Mouse (Mus musculus): ENCODE results near the gene Ralgapa2. TPM values are rescaled to one million over a fixed set of nuclear protein-coding genes. Genes with fewer than 3 reads are reported as not detected.

Ralgapa2 gene
- polyA plus RNA-seq, 1 experiment = 9.6 TPM

GRCm38 (mm10) chr2:146512581-146512920 lies 407 bp upstream of the Ralgapa2 start:
- TF ChIP-seq POLR2A (IDR thresholded peaks at IDR 0.05; ENCODE audit: borderline replicate concordance, insufficient read depth, low read length) (no peak), CTCF (IDR thresholded peaks at IDR 0.05; ENCODE audit: borderline replicate concordance, insufficient read depth, low read depth, low read length) (no peak)
- no peak overlapping the region for H3K27ac ChIP-seq (ENCODE audit: insufficient read depth, low read length)
- DNase-seq = peak in 1 of 2 experiments; percentile 38
- H3K27me3 ChIP-seq (ENCODE audit: control insufficient read depth, insufficient read depth, low read length) = no peaks in the 10 kb centered on the region
- no peak overlapping the region for H3K4me3 ChIP-seq (replicated peaks; ENCODE audit: insufficient read depth, low read depth, low read length)
- H3K4me1 ChIP-seq (ENCODE audit: control insufficient read depth, insufficient read depth, low read length) = no peaks in the 10 kb centered on the region; the same call in 1 of the 2 replicates
- 50% methylated on average over 2 of the region's 2 CpGs for WGBS

GRCm38 (mm10) chr2:146511401-146511865 lies 711 bp downstream of the Ralgapa2 start:
- WGBS = 2% methylated on average over 22 of the region's 22 CpGs
- no peak for DNase-seq

GRCm38 (mm10) chr2:146510780-146511179 lies 1.4 kb downstream of the Ralgapa2 start:
- Histone ChIP-seq H3K27ac (ENCODE audit: insufficient read depth, low read length) (no peak overlapping the region), H3K4me1 (ENCODE audit: control insufficient read depth, insufficient read depth, low read length) (no peaks in the 10 kb centered on the region; the same call in 1 of the 2 replicates), H3K4me3 (replicated peaks; ENCODE audit: insufficient read depth, low read depth, low read length) (peak overlapping the region; percentile 80), H3K27me3 (ENCODE audit: control insufficient read depth, insufficient read depth, low read length) (no peaks in the 10 kb centered on the region)
- 12% methylated on average over 1 of the region's 1 CpGs for WGBS
- TF ChIP-seq POLR2A (IDR thresholded peaks at IDR 0.05; ENCODE audit: borderline replicate concordance, insufficient read depth, low read length) = no peak
- TF ChIP-seq CTCF (IDR thresholded peaks at IDR 0.05; ENCODE audit: borderline replicate concordance, insufficient read depth, low read depth, low read length) = no peak
- DNase-seq = peak; percentile 9 to 16

More at GRCm38 (mm10) chr2:146511401-146511865, 711 bp downstream of the Ralgapa2 start:
- Histone ChIP-seq H3K4me1 (ENCODE audit: control insufficient read depth, insufficient read depth, low read length) (no peaks in the 10 kb centered on the region; the same call in 1 of the 2 replicates), H3K27me3 (ENCODE audit: control insufficient read depth, insufficient read depth, low read length) (no peaks in the 10 kb centered on the region), H3K4me3 (replicated peaks; ENCODE audit: insufficient read depth, low read depth, low read length) (peak overlapping the region; percentile 80), H3K27ac (ENCODE audit: insufficient read depth, low read length) (peak overlapping the region; percentile 32; the same call in 1 of the 2 replicates)
- TF ChIP-seq POLR2A (IDR thresholded peaks at IDR 0.05; ENCODE audit: borderline replicate concordance, insufficient read depth, low read length) (no peak), CTCF (IDR thresholded peaks at IDR 0.05; ENCODE audit: borderline replicate concordance, insufficient read depth, low read depth, low read length) (no peak)

DNA sequence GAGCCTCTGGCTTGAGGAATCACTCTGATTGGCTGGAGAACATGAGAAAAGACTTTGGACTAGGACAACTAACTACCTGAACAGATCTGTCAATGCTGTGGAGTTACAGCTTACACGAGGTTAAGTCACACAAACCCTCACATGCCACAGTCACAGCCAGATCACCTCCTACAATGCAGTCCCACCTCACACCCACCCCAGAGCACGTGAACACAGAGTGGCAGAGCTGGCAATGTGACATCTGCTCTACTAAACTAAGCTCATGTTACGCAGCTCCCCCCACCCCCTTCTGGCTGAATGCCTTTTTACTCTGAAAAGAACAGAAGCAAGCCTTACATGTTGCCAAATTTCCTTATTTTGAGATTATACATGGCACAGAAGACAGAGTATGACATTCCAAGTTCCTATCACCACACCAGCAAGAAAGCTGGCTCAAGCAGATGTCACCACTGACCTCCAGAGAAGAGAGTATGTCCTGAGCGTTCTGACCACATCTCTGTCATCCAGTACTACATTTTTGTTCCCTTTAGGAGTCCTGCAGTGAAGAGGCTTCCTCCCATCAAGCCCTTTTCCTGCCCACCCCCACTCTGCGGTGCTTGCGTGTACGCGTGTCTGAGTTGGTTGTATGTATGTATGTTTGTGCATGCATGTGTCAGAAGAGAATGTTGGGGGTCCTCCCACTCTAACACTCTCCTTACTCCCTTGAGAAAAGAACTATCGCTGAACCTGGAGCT lies 9.4 kb downstream of the Ralgapa2 start:
- H3K4me3 ChIP-seq (replicated peaks; ENCODE audit: insufficient read depth, low read depth, low read length) = no peak overlapping the region
- DNase-seq = no peak
- H3K27ac ChIP-seq (ENCODE audit: insufficient read depth, low read length) = no peak overlapping the region
- TF ChIP-seq CTCF (IDR thresholded peaks at IDR 0.05; ENCODE audit: borderline replicate concordance, insufficient read depth, low read depth, low read length) (no peak), POLR2A (IDR thresholded peaks at IDR 0.05; ENCODE audit: borderline replicate concordance, insufficient read depth, low read length) (no peak)
- no peaks in the 10 kb centered on the region for H3K27me3 ChIP-seq (ENCODE audit: control insufficient read depth, insufficient read depth, low read length)
- WGBS = 20% methylated on average over 9 of the region's 9 CpGs
- peaks cover 13% of the 10 kb centered on the region for H3K4me1 ChIP-seq (ENCODE audit: control insufficient read depth, insufficient read depth, low read length)

DNA sequence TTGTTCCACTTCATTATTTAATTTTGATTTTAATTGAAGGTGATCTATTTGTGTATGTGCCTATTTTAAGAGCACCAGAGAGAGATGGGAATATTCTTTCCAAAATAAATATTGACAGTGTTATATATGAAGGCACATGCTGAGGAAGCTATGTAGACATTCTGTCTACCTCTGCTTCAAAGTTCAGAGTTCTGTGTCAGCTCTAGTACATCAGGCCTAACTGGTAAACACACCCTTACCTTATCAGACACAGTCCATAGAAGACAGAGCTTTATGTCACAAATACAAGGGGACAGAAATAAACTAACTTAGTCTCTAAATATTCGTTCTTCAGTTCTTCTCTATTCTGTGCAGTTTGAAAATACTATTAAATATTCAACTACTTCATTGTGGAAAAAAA lies 12.1 kb downstream of the Ralgapa2 start:
- Histone ChIP-seq H3K27me3 (ENCODE audit: control insufficient read depth, insufficient read depth, low read length) (no peaks in the 10 kb centered on the region), H3K4me1 (ENCODE audit: control insufficient read depth, insufficient read depth, low read length) (peaks cover 13% of the 10 kb centered on the region), H3K4me3 (replicated peaks; ENCODE audit: insufficient read depth, low read depth, low read length) (no peak overlapping the region), H3K27ac (ENCODE audit: insufficient read depth, low read length) (no peak overlapping the region)
- 96% methylated on average over 1 of the region's 1 CpGs for WGBS
- TF ChIP-seq POLR2A (IDR thresholded peaks at IDR 0.05; ENCODE audit: borderline replicate concordance, insufficient read depth, low read length) (no peak), CTCF (IDR thresholded peaks at IDR 0.05; ENCODE audit: borderline replicate concordance, insufficient read depth, low read depth, low read length) (no peak)
- no peak for DNase-seq

- DNase-seq = no peak
- no peak overlapping the region for H3K27ac ChIP-seq (ENCODE audit: insufficient read depth, low read length)
- no peak overlapping the region for H3K4me3 ChIP-seq (replicated peaks; ENCODE audit: insufficient read depth, low read depth, low read length)
- H3K27me3 ChIP-seq (ENCODE audit: control insufficient read depth, insufficient read depth, low read length) = no peaks in the 10 kb centered on the region
- peaks cover 13% of the 10 kb centered on the region for H3K4me1 ChIP-seq (ENCODE audit: control insufficient read depth, insufficient read depth, low read length)
- no peak for TF ChIP-seq CTCF (IDR thresholded peaks at IDR 0.05; ENCODE audit: borderline replicate concordance, insufficient read depth, low read depth, low read length)
- TF ChIP-seq POLR2A (IDR thresholded peaks at IDR 0.05; ENCODE audit: borderline replicate concordance, insufficient read depth, low read length) = no peak
- 93% methylated on average over 1 of the region's 1 CpGs for WGBS
Observed at GRCm38 (mm10) chr2:146499111-146499510, 13.0 kb downstream of the Ralgapa2 start.

DNA sequence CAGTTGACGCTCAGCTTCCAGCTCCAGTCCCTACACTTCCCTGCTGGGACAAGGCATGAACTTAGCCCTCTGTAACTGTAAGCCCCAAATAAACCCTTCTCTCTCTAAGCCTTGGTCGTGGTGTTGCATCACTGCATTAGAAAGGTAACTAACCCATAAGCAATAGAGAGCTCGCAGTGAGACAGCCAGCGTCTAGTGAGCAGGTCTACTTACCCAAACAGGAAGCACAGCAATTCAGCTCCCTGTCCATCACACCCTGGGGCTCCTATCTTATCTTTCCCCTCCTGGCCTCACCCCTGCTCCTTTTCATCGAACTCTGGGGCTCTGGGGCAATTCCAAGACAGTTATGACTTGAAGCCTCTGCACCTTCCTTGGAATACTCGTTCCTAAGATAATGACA lies 13.8 kb downstream of the Ralgapa2 start:
- WGBS = 83% methylated on average over 6 of the region's 6 CpGs
- Histone ChIP-seq H3K27me3 (ENCODE audit: control insufficient read depth, insufficient read depth, low read length) (no peaks in the 10 kb centered on the region), H3K4me3 (replicated peaks; ENCODE audit: insufficient read depth, low read depth, low read length) (no peak overlapping the region), H3K27ac (ENCODE audit: insufficient read depth, low read length) (no peak overlapping the region), H3K4me1 (ENCODE audit: control insufficient read depth, insufficient read depth, low read length) (peaks cover 13% of the 10 kb centered on the region)
- no peak for DNase-seq
- no peak for TF ChIP-seq CTCF (IDR thresholded peaks at IDR 0.05; ENCODE audit: borderline replicate concordance, insufficient read depth, low read depth, low read length)

GRCm38 (mm10) chr2:146496995-146497394 lies 15.1 kb downstream of the Ralgapa2 start:
- Histone ChIP-seq H3K4me1 (ENCODE audit: control insufficient read depth, insufficient read depth, low read length) (0 out of 2 replicates have a peak, but pooled peaks cover 2% of the 10 kb centered on the region), H3K4me3 (replicated peaks; ENCODE audit: insufficient read depth, low read depth, low read length) (no peak overlapping the region), H3K27me3 (ENCODE audit: control insufficient read depth, insufficient read depth, low read length) (no peaks in the 10 kb centered on the region), H3K27ac (ENCODE audit: insufficient read depth, low read length) (no peak overlapping the region)
- no peak for DNase-seq
- TF ChIP-seq CTCF (IDR thresholded peaks at IDR 0.05; ENCODE audit: borderline replicate concordance, insufficient read depth, low read depth, low read length) = no peak
- TF ChIP-seq POLR2A (IDR thresholded peaks at IDR 0.05; ENCODE audit: borderline replicate concordance, insufficient read depth, low read length) = no peak
- WGBS = 55% methylated on average over 1 of the region's 1 CpGs

Data from cerebellum, adult 2 months (tissue).